7 mouse cellular contexts compared by ENCODE assay signal in the genomic region with DNA sequence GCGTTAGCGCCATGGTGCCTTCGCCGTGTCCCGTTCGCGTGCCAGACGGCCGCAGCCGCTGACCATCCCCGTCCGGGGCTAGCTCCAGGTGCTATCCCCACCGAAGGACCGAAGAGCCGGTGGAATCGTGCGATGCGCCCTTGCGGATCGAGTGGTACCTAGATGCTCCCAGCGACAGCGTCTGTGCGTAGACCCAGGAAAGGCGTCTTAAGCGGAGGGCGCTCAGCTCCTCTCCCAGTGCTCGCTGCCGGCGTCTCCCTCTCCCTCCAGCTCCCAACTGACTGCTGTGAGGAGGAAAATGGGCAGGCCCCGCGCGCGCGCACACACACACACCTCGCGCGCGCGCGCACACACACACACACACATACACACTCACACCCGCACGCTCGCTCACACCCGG. TPM values are rescaled to one million over a fixed set of nuclear protein-coding genes. Genes with fewer than 3 reads are reported as not detected.
A peak's percentile ranks its signal among the peaks of the same experiment; 100 is the strongest.
DNase-seq lines count a peak whose midpoint lies in the region; ATAC-seq and TF ChIP-seq lines count a peak whose summit lies in the region.

A gene (minus strand): TSS at position 270 of the 400 bp plus-strand sequence.

- WGBS in lung, embryonic 15.5 days, result under 1% methylated on average over 39 of the region's 44 CpGs
- WGBS in forebrain, embryonic 10.5 days, result under 1% methylated on average over 44 of the region's 44 CpGs
- 1% methylated on average over 39 of the region's 44 CpGs for WGBS in intestine, postnatal 0 days
- under 1% methylated on average over 44 of the region's 44 CpGs for WGBS in midbrain, embryonic 10.5 days

- H3K27ac ChIP-seq in lung, embryonic 15.5 days, result no peak within 1 kb of the TSS
- H3K27ac ChIP-seq in forebrain, embryonic 10.5 days, result peak within 1 kb of the TSS; percentile 76
- H3K27ac ChIP-seq in intestine, postnatal 0 days (ENCODE audit: low read depth, low read length), result no peak within 1 kb of the TSS
- H3K27ac ChIP-seq in midbrain, embryonic 10.5 days (replicated peaks), result peak within 1 kb of the TSS; percentile 85

- peaks cover 70% of the 10 kb centered on the region for H3K27me3 ChIP-seq in lung, embryonic 15.5 days
- peaks cover 100% of the 10 kb centered on the region for H3K27me3 ChIP-seq in forebrain, embryonic 10.5 days (ENCODE audit: poor library complexity, severe bottlenecking)
- peaks cover 37% of the 10 kb centered on the region for H3K27me3 ChIP-seq in intestine, postnatal 0 days (replicated peaks; ENCODE audit: control insufficient read depth, insufficient read depth, low read length)
- peaks cover 95% of the 10 kb centered on the region for H3K27me3 ChIP-seq in midbrain, embryonic 10.5 days (ENCODE audit: low read depth, poor library complexity, severe bottlenecking)

- H3K4me1 ChIP-seq in lung, embryonic 15.5 days, result peaks cover 22% of the 10 kb centered on the region; the same call in 1 of the 2 replicates
- H3K4me1 ChIP-seq in forebrain, embryonic 10.5 days, result peaks cover 60% of the 10 kb centered on the region
- H3K4me1 ChIP-seq in intestine, postnatal 0 days (replicated peaks; ENCODE audit: control insufficient read depth, insufficient read depth, low read length), result no peaks in the 10 kb centered on the region
- peaks cover 90% of the 10 kb centered on the region for H3K4me1 ChIP-seq in midbrain, embryonic 10.5 days

- TF ChIP-seq CTCF in intestine, postnatal 0 days (IDR thresholded peaks at IDR 0.05; ENCODE audit: low read depth), result no peak

- ATAC-seq in lung, embryonic 15.5 days (ENCODE audit: borderline replicate concordance, extremely low read depth, low FRiP score, low TSS enrichment), result no peak
- no peak for ATAC-seq in intestine, postnatal 0 days
- no peak for ATAC-seq in erythroblast, adult 5-6 weeks (replicated peaks; ENCODE audit: low FRiP score, poor library complexity, severe bottlenecking)

- peak within 1 kb of the TSS; percentile 80 for H3K4me2 ChIP-seq in lung, embryonic 15.5 days
- peak within 1 kb of the TSS; percentile 61 for H3K4me2 ChIP-seq in intestine, postnatal 0 days (replicated peaks; ENCODE audit: low read depth)

- DNase-seq in lung, postnatal 10 days, result no peak
- peak; percentile 51 for DNase-seq in forebrain, embryonic 10.5 days (ENCODE audit: extremely low spot score, low spot score)
- peak; percentile 60 for DNase-seq in midbrain, embryonic 10.5 days (ENCODE audit: low spot score)
- DNase-seq in thymus, postnatal 0 days (ENCODE audit: low spot score), result no peak

- H3K9me3 ChIP-seq in lung, embryonic 15.5 days, result no peaks in the 10 kb centered on the region
- H3K9me3 ChIP-seq in forebrain, embryonic 10.5 days, result no peaks in the 10 kb centered on the region
- no peaks in the 10 kb centered on the region for H3K9me3 ChIP-seq in intestine, postnatal 0 days (ENCODE audit: control insufficient read depth)
- no peaks in the 10 kb centered on the region for H3K9me3 ChIP-seq in midbrain, embryonic 10.5 days (replicated peaks)

- no peaks in the 10 kb centered on the region for H3K36me3 ChIP-seq in lung, embryonic 15.5 days
- no peaks in the 10 kb centered on the region for H3K36me3 ChIP-seq in forebrain, embryonic 10.5 days (replicated peaks)
- H3K36me3 ChIP-seq in intestine, postnatal 0 days (ENCODE audit: control insufficient read depth, insufficient read depth), result no peaks in the 10 kb centered on the region
- H3K36me3 ChIP-seq in midbrain, embryonic 10.5 days, result no peaks in the 10 kb centered on the region

- no peak within 1 kb of the TSS for H3K9ac ChIP-seq in lung, embryonic 15.5 days
- H3K9ac ChIP-seq in intestine, postnatal 0 days (ENCODE audit: low read depth, low read length), result no peak within 1 kb of the TSS

- H3K4me3 ChIP-seq in lung, embryonic 15.5 days, result peak within 1 kb of the TSS; percentile 36
- H3K4me3 ChIP-seq in forebrain, embryonic 10.5 days, result peak within 1 kb of the TSS; percentile 64
- peak within 1 kb of the TSS; percentile 27 for H3K4me3 ChIP-seq in intestine, postnatal 0 days (ENCODE audit: low read depth, low read length)
- H3K4me3 ChIP-seq in midbrain, embryonic 10.5 days, result peak within 1 kb of the TSS; percentile 60

RNA-seq across cellular contexts. Expression of the gene that starts here (rescaled TPM):
- polyA plus RNA-seq in lung, embryonic 15.5 days (2015; fragmentation: Nextera tagmentation; extraction: Ambion mirVana), result 0.11 and 0.42 TPM in 2 replicates
- polyA plus RNA-seq in forebrain, embryonic 10.5 days (2016; fragmentation: Nextera tagmentation; extraction: Ambion mirVana), result 0.73 and 1.4 TPM in 2 replicates
- polyA plus RNA-seq in intestine, postnatal 0 days (2015; fragmentation: Nextera tagmentation; extraction: Ambion mirVana), result 0.27 and 0.35 TPM in 2 replicates
- polyA plus RNA-seq in midbrain, embryonic 10.5 days (2016; fragmentation: Nextera tagmentation; extraction: Ambion mirVana), result 12.8 and 13.4 TPM in 2 replicates
- 0.42 TPM in 1 of 2 replicates, not detected in the other for total RNA-seq in erythroblast, adult 5-6 weeks (2015; ENCODE audit: low replicate concordance)
- 0.14 and 0.51 TPM in 2 replicates for total RNA-seq in erythroblast, adult 5-6 weeks (2017; ENCODE audit: low replicate concordance)
- polyA plus RNA-seq in thymus, postnatal 0 days (2015; fragmentation: Nextera tagmentation; extraction: Ambion mirVana), result 0.17 and 0.29 TPM in 2 replicates

Comparison
In these comparisons a context has a peak if more than half of its experiments do, and no peak if none do; other contexts are left out.
1. H3K27ac ChIP-seq: peak in forebrain, embryonic 10.5 days (single experiment) and midbrain, embryonic 10.5 days (single experiment); none in lung, embryonic 15.5 days (single experiment) and intestine, postnatal 0 days (single experiment).
2. DNase-seq: peak in forebrain, embryonic 10.5 days (single experiment) and midbrain, embryonic 10.5 days (single experiment); none in lung, postnatal 10 days (single experiment) and thymus, postnatal 0 days (single experiment).
3. Peak in every context shown above with its lines, with median percentiles within 50 percentile points of each other: H3K4me3 ChIP-seq.